Mouse (Mus musculus) CH12.LX (cell line): ENCODE data around the gene Csnk1g2. TPM values are rescaled to one million over a fixed set of nuclear protein-coding genes. Genes with fewer than 3 reads are reported as not detected.

Experiments
- DNase-seq: peaks from one replicate; pipeline ENCODE4 v3.0.0-alpha.2; 2013; ENCODE audit errors: extremely low read depth
- H3K27ac ChIP-seq: 2 replicates; pipeline ENCODE4 v1.5.1; 2012; ENCODE audit warnings: low read depth, mild to moderate bottlenecking, control low read depth, moderate library complexity; ENCODE audit not compliant: insufficient read depth
- H3K27me3 ChIP-seq: replicated peaks from 2 replicates; pipeline ENCODE3; 2012; ENCODE audit warnings: inconsistent platforms
- H3K36me3 ChIP-seq, 2 experiments: replicated peaks in 1 of 2; 2 replicates each; pipeline versions ENCODE3 to v1.6.1; 2012; ENCODE audit warnings: inconsistent platforms in 1 of 2, low read length in 1 of 2, mild to moderate bottlenecking in 1 of 2, mixed read lengths in 1 of 2, moderate library complexity in 1 of 2; ENCODE audit not compliant: control insufficient read depth in 1 of 2, insufficient read depth in 1 of 2
- H3K4me1 ChIP-seq, 2 experiments: 2 replicates each; pipeline ENCODE4 v1.6.1; 2012; ENCODE audit warnings: inconsistent platforms in 1 of 2, moderate library complexity in 1 of 2; ENCODE audit not compliant: insufficient read depth in 2 of 2, control insufficient read depth in 1 of 2
- H3K4me2 ChIP-seq: 2 replicates; pipeline ENCODE4 v1.6.1; 2012; ENCODE audit warnings: low read depth, mild to moderate bottlenecking, control low read depth; ENCODE audit not compliant: poor library complexity, insufficient read depth, severe bottlenecking
- H3K4me3 ChIP-seq, 3 experiments: fragments of 150-350 bp in 1 of 3; sonication (generic) in 1 of 3; replicated peaks in 1 of 3; 2 replicates each; pipeline versions ENCODE3 to v1.5.1; 2011 to 2012; ENCODE audit warnings: low read depth in 2 of 3, low read length in 2 of 3, mild to moderate bottlenecking in 2 of 3, moderate library complexity in 2 of 3, control low read depth in 1 of 3, improper control_type of control experiment in 1 of 3, inconsistent platforms in 1 of 3, mixed read lengths in 1 of 3; ENCODE audit not compliant: poor library complexity in 1 of 3
- H3K79me2 ChIP-seq: replicated peaks from 2 replicates; pipeline ENCODE4 v1.6.1; 2012; ENCODE audit warnings: mild to moderate bottlenecking, moderate library complexity; ENCODE audit not compliant: control insufficient read depth, poor library complexity, insufficient read depth, severe bottlenecking; ENCODE audit errors: extremely low read depth
- H3K9ac ChIP-seq: 2 replicates; pipeline ENCODE4 v1.6.1; 2012; ENCODE audit warnings: low read depth, mild to moderate bottlenecking, control low read depth, moderate library complexity; ENCODE audit not compliant: insufficient read depth
- H3K9me3 ChIP-seq: replicated peaks from 2 replicates; pipeline ENCODE3; 2012; ENCODE audit warnings: low read length, inconsistent platforms, mixed read lengths
- CHD2 ChIP-seq: IDR thresholded peaks from 2 replicates; pipeline ENCODE4 v1.6.1; 2011; ENCODE audit warnings: low read length, improper control_type of control experiment
- EP300 ChIP-seq: IDR thresholded peaks from 2 replicates; pipeline ENCODE4 v1.6.1; 2011; ENCODE audit warnings: low read length, improper control_type of control experiment
- ETS1 ChIP-seq: conservative IDR thresholded peaks from 2 replicates; pipeline ENCODE4 v1.6.1; 2012; ENCODE audit warnings: low read depth, mild to moderate bottlenecking, inconsistent platforms, low read length, improper control_type of control experiment, moderate library complexity
- GABPA ChIP-seq: IDR thresholded peaks from 2 replicates; pipeline ENCODE4 v1.6.1; 2012; ENCODE audit warnings: low read depth, low read length, improper control_type of control experiment, inconsistent platforms; ENCODE audit not compliant: insufficient replicate concordance
- HCFC1 ChIP-seq: IDR thresholded peaks from 2 replicates; pipeline ENCODE4 v1.6.1; 2012; ENCODE audit warnings: low read depth, mild to moderate bottlenecking, inconsistent platforms, low read length, improper control_type of control experiment
- JUN ChIP-seq: IDR thresholded peaks from 2 replicates; pipeline ENCODE4 v1.6.1; 2011; ENCODE audit warnings: low read depth, mild to moderate bottlenecking, low read length, improper control_type of control experiment, moderate library complexity; ENCODE audit not compliant: insufficient read depth
- KAT2A ChIP-seq: IDR thresholded peaks from 2 replicates; pipeline ENCODE4 v1.6.1; 2012; ENCODE audit warnings: low read length, improper control_type of control experiment, inconsistent platforms; ENCODE audit not compliant: insufficient replicate concordance
- MEF2A ChIP-seq: IDR thresholded peaks from 2 replicates; pipeline ENCODE4 v1.6.1; 2014; ENCODE audit warnings: low read depth, mild to moderate bottlenecking, inconsistent platforms, low read length, improper control_type of control experiment, borderline replicate concordance
- MXI1 ChIP-seq: IDR thresholded peaks from 2 replicates; pipeline ENCODE4 v1.6.1; 2011; ENCODE audit warnings: mild to moderate bottlenecking, low read depth, low read length, improper control_type of control experiment
- MYC ChIP-seq: IDR thresholded peaks from 2 replicates; pipeline ENCODE4 v1.6.1; 2011; ENCODE audit warnings: low read depth, mild to moderate bottlenecking, improper control_type of control experiment, low read length
- PAX5 ChIP-seq: IDR thresholded peaks from 2 replicates; pipeline ENCODE4 v1.6.1; 2012; ENCODE audit warnings: low read length, inconsistent platforms, mixed read lengths
- POLR2AphosphoS2 ChIP-seq: IDR thresholded peaks from 2 replicates; pipeline ENCODE4 v1.6.1; 2011; ENCODE audit warnings: low read depth, low read length, improper control_type of control experiment
- RAD21 ChIP-seq: IDR thresholded peaks from 2 replicates; pipeline ENCODE4 v1.6.1; 2011; ENCODE audit warnings: low read depth, mild to moderate bottlenecking, low read length, improper control_type of control experiment, moderate library complexity
- SIN3A ChIP-seq: IDR thresholded peaks from 2 replicates; pipeline ENCODE4 v1.6.1; 2012; ENCODE audit warnings: low read length, improper control_type of control experiment, inconsistent platforms
- SMC3 ChIP-seq: IDR thresholded peaks from 2 replicates; pipeline ENCODE4 v1.6.1; 2011; ENCODE audit warnings: low read depth, low read length, improper control_type of control experiment
- TBP ChIP-seq: conservative IDR thresholded peaks from 2 replicates; pipeline ENCODE4 v1.6.1; 2011; ENCODE audit warnings: low read depth, low read length, improper control_type of control experiment
- TCF12 ChIP-seq: IDR thresholded peaks from 2 replicates; pipeline ENCODE4 v1.6.1; 2014; ENCODE audit warnings: low read depth, mild to moderate bottlenecking, inconsistent platforms, low read length, improper control_type of control experiment
- ZNF384 ChIP-seq: IDR thresholded peaks from 2 replicates; pipeline ENCODE4 v1.6.1; 2012; ENCODE audit warnings: low read depth, low read length, improper control_type of control experiment, inconsistent platforms
- dilution Hi-C: fragments of 300-500 bp; cut with MboI; formaldehyde crosslinking; loops from 2 replicates; pipeline ENCODE4 v1.14.3; 2020; ENCODE audit warnings: low sequenced_read_pairs; ENCODE audit not compliant: extremely low pct_unique_long_range_greater_than_20kb, extremely low pct_ligation_motif_present
- in situ Hi-C: fragments of 300-500 bp; cut with MboI; formaldehyde crosslinking; loops from 3 replicates; pipeline ENCODE4 v1.14.3; 2019; ENCODE audit warnings: low sequenced_read_pairs, low pct_ligation_motif_present, low pct_unique_long_range_greater_than_20kb, mixed read lengths
- polyA plus RNA-seq: library from polyadenylated mRNA; unstranded; fragments of >175 nt; gene quantifications from 2 replicates; pipeline ENCODE4 v1.2.1, GENCODE M21; 2012; ENCODE audit warnings: low read depth; ENCODE audit not compliant: insufficient read length
- total RNA-seq, 2 experiments: library from RNA; depleted of rRNA; stranded (reverse); fragments of 300-350 nt in 1 of 2; fragments of >200 nt in 1 of 2; gene quantifications; 2 replicates each; pipeline ENCODE4 v1.2.3; 2012 to 2014

Csnk1g2 gene
- total and polyA plus RNA-seq, 3 experiments = 44.1 to 59.0 (median 50.1) TPM

DNA sequence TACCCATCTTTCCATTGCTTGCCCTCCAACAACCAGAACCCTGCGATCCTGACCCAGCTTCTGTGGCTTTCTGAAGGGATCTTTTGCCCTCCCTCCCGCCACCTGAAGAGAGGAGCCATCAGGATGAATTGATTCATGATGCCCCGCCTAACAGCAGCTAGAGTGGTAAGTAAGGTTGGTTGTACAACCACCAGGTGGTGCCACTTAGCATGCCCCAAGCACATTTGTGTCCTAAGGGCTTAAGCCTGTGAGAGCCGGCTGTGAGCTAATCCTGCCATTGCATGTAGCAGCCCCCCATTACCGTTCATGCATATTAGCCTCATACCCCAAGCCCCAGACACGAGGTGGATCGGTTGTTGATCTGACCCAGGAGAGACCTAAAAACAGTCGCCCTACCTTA, 43.7 kb upstream of the Csnk1g2 start (continued):
- TF ChIP-seq MEF2A = peak; percentile 12; the same call in 1 of the 2 replicates

DNA sequence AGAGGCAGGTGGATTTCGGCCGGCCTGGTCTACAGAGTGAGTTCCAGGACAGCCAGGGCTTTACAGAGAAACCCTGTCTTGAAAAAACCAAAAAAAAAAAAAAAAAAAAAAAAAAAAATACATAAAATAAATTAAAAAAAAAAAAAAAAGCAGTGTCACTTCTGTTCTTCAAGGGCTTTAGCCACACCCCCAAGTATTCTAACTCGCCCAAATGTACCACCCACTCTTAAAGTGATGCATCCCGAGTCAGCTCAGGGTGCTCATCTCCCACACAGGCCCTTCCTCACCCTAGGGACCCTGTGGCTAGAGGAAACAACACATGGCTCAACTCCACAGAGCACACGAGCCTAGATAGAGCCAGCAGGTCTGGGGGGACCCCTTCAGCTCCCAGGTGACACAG, 39.6 kb upstream of the Csnk1g2 start:
- TF ChIP-seq ZNF384 (peak; percentile 50), SMC3 (no peak)
- Histone ChIP-seq H3K27ac (no peak overlapping the region), H3K4me3 (no peak overlapping the region), H3K36me3 (peaks cover 31 to 61% of the 10 kb centered on the region in 2 experiments), H3K4me2 (no peak overlapping the region), H3K4me1 (peaks cover 21 to 73% of the 10 kb centered on the region in 2 experiments), H3K9me3 (no peaks in the 10 kb centered on the region), H3K27me3 (no peaks in the 10 kb centered on the region), H3K9ac (no peak overlapping the region), H3K79me2 (peaks cover 7% of the 10 kb centered on the region)
- dilution Hi-C loops (no loop called here), in situ Hi-C loops (no loop called here)
- DNase-seq = no peak

DNA sequence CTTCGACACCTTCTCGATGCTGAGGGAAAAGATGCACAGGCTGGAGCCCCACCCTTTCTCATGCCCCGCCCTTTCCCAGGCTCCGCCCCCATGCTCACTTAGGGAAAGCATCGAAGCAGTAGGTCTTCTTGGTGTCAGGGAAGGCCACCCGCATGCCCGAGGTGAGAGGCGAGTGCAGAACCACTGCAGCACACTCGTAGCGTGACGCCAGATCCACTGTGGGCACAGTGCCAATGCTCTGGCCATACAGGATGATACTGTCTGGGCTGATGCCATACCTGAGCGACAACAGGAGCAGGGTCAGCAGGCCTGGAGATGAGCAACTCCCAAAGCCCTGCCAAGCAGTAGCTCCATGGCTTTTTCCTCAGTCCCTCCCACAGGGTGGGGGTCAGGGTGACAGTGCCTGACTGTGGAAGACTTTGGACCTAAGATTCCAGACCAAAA, 38.6 kb upstream of the Csnk1g2 start:
- H3K4me1 ChIP-seq = peaks cover 31 to 80% of the 10 kb centered on the region in 2 experiments
- no peaks in the 10 kb centered on the region for H3K27me3 ChIP-seq
- peaks cover 16% of the 10 kb centered on the region for H3K79me2 ChIP-seq
- H3K36me3 ChIP-seq = peaks cover 31 to 63% of the 10 kb centered on the region in 2 experiments
- dilution Hi-C loops = no loop called here
- H3K9ac ChIP-seq = no peak overlapping the region
- no peak for DNase-seq
- TF ChIP-seq TBP (no peak), MYC (no peak), SIN3A (no peak), ETS1 (no peak), RAD21 (no peak), PAX5 (no peak), MXI1 (no peak), CHD2 (no peak), EP300 (no peak), POLR2AphosphoS2 (no peak), JUN (no peak), GABPA (no peak), TCF12 (no peak), KAT2A (no peak), HCFC1 (no peak), MEF2A (no peak)
- TF ChIP-seq, all 38 proteins: peak for 0
- Histone ChIP-seq H3K27ac (no peak overlapping the region), H3K4me3 (no peak overlapping the region), H3K4me2 (no peak overlapping the region), H3K9me3 (no peaks in the 10 kb centered on the region)
- in situ Hi-C loops = no loop called here
